Mouse (Mus musculus): Measurements from ENCODE around the gene Nprl3. TPM values are rescaled to one million over a fixed set of nuclear protein-coding genes. Genes with fewer than 3 reads are reported as not detected.

Nprl3 gene
- polyA plus RNA-seq, 1 experiment from 2014 or later: 48.2 TPM

DNA sequence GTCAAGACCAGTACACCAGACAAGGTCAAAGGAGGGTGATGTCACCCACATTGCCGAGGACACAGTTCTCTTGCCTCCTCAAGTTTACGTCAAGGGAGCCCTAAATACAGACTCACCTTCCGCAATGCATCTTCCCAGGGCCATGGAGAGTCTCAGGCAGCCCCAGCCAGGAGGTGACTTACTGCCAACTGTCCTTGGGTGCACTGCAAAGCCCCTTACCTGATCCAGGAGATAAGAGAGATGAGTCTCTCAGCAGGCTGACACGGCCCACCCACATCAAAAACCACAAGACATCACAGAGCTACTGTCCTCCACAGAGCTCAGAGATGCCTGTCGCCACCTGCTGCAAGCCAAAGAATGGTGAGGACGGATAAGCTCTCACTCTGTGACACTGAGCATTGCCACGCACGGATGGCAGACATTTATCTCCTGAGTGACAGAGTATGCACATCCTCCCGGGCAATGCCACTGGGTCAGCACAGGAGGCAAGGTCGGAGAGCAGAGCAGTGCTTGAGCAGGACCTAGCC lies 67.4 kb downstream of the Nprl3 start, which contains the start of gene Il9r:
TSS of gene Il9r (minus strand) at position 205 of the 527 bp plus-strand sequence.
- no peaks in the 10 kb centered on the region for H3K9me3 ChIP-seq
- no peak within 1 kb of the TSS for H3K4me2 ChIP-seq (replicated peaks)
- H3K9ac ChIP-seq: peak within 1 kb of the TSS; percentile 10; the same call in 1 of the 2 replicates
- peaks cover 8% of the 10 kb centered on the region; the same call in 1 of the 2 replicates for H3K4me1 ChIP-seq
- no peak within 1 kb of the TSS for H3K4me3 ChIP-seq
- H3K27me3 ChIP-seq: 0 out of 2 replicates have a peak, but pooled peaks cover 3% of the 10 kb centered on the region
- WGBS: 75% methylated on average over 10 of the region's 10 CpGs
- ATAC-seq (ENCODE audit: insufficient number of reproducible peaks, insufficient read depth, low FRiP score, low TSS enrichment): no peak
- H3K27ac ChIP-seq: no peak within 1 kb of the TSS
- H3K36me3 ChIP-seq: no peaks in the 10 kb centered on the region

GRCm38 (mm10) chr11:32199230-32199629 lies 68.3 kb downstream of the Nprl3 start:
- H3K9me3 ChIP-seq: no peaks in the 10 kb centered on the region
- H3K4me3 ChIP-seq: no peak overlapping the region
- H3K36me3 ChIP-seq: no peaks in the 10 kb centered on the region
- H3K27ac ChIP-seq: no peak overlapping the region
- 42% methylated on average over 6 of the region's 6 CpGs for WGBS
- 0 out of 2 replicates have a peak, but pooled peaks cover 3% of the 10 kb centered on the region for H3K4me1 ChIP-seq
- H3K27me3 ChIP-seq: 0 out of 2 replicates have a peak, but pooled peaks cover 3% of the 10 kb centered on the region
- no peak for ATAC-seq (ENCODE audit: insufficient number of reproducible peaks, insufficient read depth, low FRiP score, low TSS enrichment)
- no peak overlapping the region for H3K4me2 ChIP-seq (replicated peaks)
- 0 out of 2 replicates have a peak overlapping the region, but pooled peaks have one; percentile 10 for H3K9ac ChIP-seq

GRCm38 (mm10) chr11:32198256-32198955 lies 69.1 kb downstream of the Nprl3 start:
- Histone ChIP-seq H3K9me3 (no peaks in the 10 kb centered on the region), H3K27ac (no peak overlapping the region), H3K4me2 (replicated peaks) (no peak overlapping the region), H3K27me3 (0 out of 2 replicates have a peak, but pooled peaks cover 3% of the 10 kb centered on the region), H3K4me1 (0 out of 2 replicates have a peak, but pooled peaks cover 3% of the 10 kb centered on the region), H3K36me3 (no peaks in the 10 kb centered on the region), H3K9ac (no peak overlapping the region), H3K4me3 (no peak overlapping the region)
- 67% methylated on average over 14 of the region's 14 CpGs for WGBS
- ATAC-seq (ENCODE audit: insufficient number of reproducible peaks, insufficient read depth, low FRiP score, low TSS enrichment): no peak

- Histone ChIP-seq H3K4me3 (no peak overlapping the region), H3K27me3 (0 out of 2 replicates have a peak, but pooled peaks cover 3% of the 10 kb centered on the region), H3K36me3 (no peaks in the 10 kb centered on the region), H3K9me3 (no peaks in the 10 kb centered on the region), H3K4me2 (replicated peaks) (no peak overlapping the region), H3K4me1 (0 out of 2 replicates have a peak, but pooled peaks cover 3% of the 10 kb centered on the region), H3K9ac (no peak overlapping the region), H3K27ac (no peak overlapping the region)
- ATAC-seq (ENCODE audit: insufficient number of reproducible peaks, insufficient read depth, low FRiP score, low TSS enrichment): no peak
- WGBS: 50% methylated on average over 3 of the region's 3 CpGs
Measured at GRCm38 (mm10) chr11:32197766-32198165, 69.7 kb downstream of the Nprl3 start.

DNA sequence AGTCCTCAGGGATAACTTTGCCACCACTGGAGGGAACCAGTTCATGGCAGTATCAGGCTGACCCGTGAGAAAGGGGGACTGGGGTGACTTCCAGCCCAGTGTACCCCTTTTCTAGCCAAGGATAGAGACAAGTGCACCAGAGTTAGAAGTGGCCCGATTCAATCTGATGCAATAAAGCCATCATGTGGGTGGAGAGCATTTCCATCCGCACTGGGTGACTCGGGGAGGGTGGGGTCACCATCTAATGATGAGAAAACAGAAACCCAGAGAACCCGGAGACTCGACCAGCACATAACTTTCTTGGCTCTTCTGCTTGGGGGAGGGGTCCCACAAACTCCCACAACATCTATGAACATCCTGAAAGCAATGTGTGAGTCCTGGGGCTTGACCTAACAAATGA lies 70.8 kb downstream of the Nprl3 start:
- Histone ChIP-seq H3K4me1 (0 out of 2 replicates have a peak, but pooled peaks cover 3% of the 10 kb centered on the region), H3K27me3 (0 out of 2 replicates have a peak, but pooled peaks cover 3% of the 10 kb centered on the region), H3K9ac (no peak overlapping the region), H3K36me3 (no peaks in the 10 kb centered on the region), H3K4me2 (replicated peaks) (no peak overlapping the region), H3K4me3 (no peak overlapping the region), H3K9me3 (no peaks in the 10 kb centered on the region), H3K27ac (no peak overlapping the region)
- WGBS: 73% methylated on average over 6 of the region's 6 CpGs
- ATAC-seq (ENCODE audit: insufficient number of reproducible peaks, insufficient read depth, low FRiP score, low TSS enrichment): no peak

- Histone ChIP-seq H3K4me3 (no peak overlapping the region), H3K4me1 (0 out of 2 replicates have a peak, but pooled peaks cover 3% of the 10 kb centered on the region), H3K27ac (no peak overlapping the region), H3K9me3 (no peaks in the 10 kb centered on the region), H3K9ac (no peak overlapping the region), H3K27me3 (0 out of 2 replicates have a peak, but pooled peaks cover 3% of the 10 kb centered on the region), H3K4me2 (replicated peaks) (no peak overlapping the region), H3K36me3 (no peaks in the 10 kb centered on the region)
- no peak for ATAC-seq (ENCODE audit: insufficient number of reproducible peaks, insufficient read depth, low FRiP score, low TSS enrichment)
- 23% methylated on average over 11 of the region's 11 CpGs for WGBS
Measured at GRCm38 (mm10) chr11:32195867-32196540, 71.5 kb downstream of the Nprl3 start.

DNA sequence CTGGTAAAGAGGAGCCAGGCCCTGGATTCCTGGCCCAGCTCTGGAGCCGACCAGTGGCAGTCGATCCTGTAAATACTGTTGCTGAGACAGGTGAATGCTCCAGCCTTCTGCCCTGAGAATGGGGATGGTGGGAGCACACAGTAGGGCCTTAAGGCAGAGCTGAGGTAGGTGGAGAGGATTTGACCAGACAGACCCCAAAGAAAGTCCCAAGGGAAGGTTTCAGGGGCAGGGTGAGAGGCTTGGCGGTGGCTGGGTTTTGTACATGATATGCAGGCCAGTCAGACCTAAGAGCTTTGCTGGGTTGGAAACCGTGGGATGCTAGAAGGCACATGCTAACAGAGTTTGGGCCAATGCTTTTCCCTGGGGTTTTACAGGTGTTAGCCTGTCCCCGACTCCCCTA lies 72.9 kb downstream of the Nprl3 start:
- Histone ChIP-seq H3K36me3 (no peaks in the 10 kb centered on the region), H3K4me1 (0 out of 2 replicates have a peak, but pooled peaks cover 3% of the 10 kb centered on the region), H3K4me2 (replicated peaks) (no peak overlapping the region), H3K27me3 (0 out of 2 replicates have a peak, but pooled peaks cover 3% of the 10 kb centered on the region), H3K4me3 (no peak overlapping the region), H3K9ac (no peak overlapping the region), H3K9me3 (no peaks in the 10 kb centered on the region), H3K27ac (no peak overlapping the region)
- no peak for ATAC-seq (ENCODE audit: insufficient number of reproducible peaks, insufficient read depth, low FRiP score, low TSS enrichment)
- 75% methylated on average over 5 of the region's 5 CpGs for WGBS

- H3K9ac ChIP-seq: no peak overlapping the region
- 0 out of 2 replicates have a peak, but pooled peaks cover 3% of the 10 kb centered on the region for H3K27me3 ChIP-seq
- H3K4me1 ChIP-seq: 0 out of 2 replicates have a peak, but pooled peaks cover 2% of the 10 kb centered on the region
- H3K9me3 ChIP-seq: no peaks in the 10 kb centered on the region
- H3K4me3 ChIP-seq: no peak overlapping the region
- H3K4me2 ChIP-seq (replicated peaks): no peak overlapping the region
- no peaks in the 10 kb centered on the region for H3K36me3 ChIP-seq
- no peak for ATAC-seq (ENCODE audit: insufficient number of reproducible peaks, insufficient read depth, low FRiP score, low TSS enrichment)
- WGBS: 74% methylated on average over 10 of the region's 10 CpGs
- no peak overlapping the region for H3K27ac ChIP-seq
Measured at GRCm38 (mm10) chr11:32194086-32194485, 73.4 kb downstream of the Nprl3 start.

- H3K9ac ChIP-seq: no peak overlapping the region
- H3K9me3 ChIP-seq: no peaks in the 10 kb centered on the region
- H3K4me3 ChIP-seq: no peak overlapping the region
- ATAC-seq (ENCODE audit: insufficient number of reproducible peaks, insufficient read depth, low FRiP score, low TSS enrichment): no peak
- H3K27me3 ChIP-seq: 0 out of 2 replicates have a peak, but pooled peaks cover 3% of the 10 kb centered on the region
- no peak overlapping the region for H3K27ac ChIP-seq
- WGBS: 92% methylated on average over 10 of the region's 10 CpGs
- no peaks in the 10 kb centered on the region for H3K4me1 ChIP-seq
- no peaks in the 10 kb centered on the region for H3K36me3 ChIP-seq
- no peak overlapping the region for H3K4me2 ChIP-seq (replicated peaks)
Measured at GRCm38 (mm10) chr11:32193156-32193555, 74.4 kb downstream of the Nprl3 start.

DNA sequence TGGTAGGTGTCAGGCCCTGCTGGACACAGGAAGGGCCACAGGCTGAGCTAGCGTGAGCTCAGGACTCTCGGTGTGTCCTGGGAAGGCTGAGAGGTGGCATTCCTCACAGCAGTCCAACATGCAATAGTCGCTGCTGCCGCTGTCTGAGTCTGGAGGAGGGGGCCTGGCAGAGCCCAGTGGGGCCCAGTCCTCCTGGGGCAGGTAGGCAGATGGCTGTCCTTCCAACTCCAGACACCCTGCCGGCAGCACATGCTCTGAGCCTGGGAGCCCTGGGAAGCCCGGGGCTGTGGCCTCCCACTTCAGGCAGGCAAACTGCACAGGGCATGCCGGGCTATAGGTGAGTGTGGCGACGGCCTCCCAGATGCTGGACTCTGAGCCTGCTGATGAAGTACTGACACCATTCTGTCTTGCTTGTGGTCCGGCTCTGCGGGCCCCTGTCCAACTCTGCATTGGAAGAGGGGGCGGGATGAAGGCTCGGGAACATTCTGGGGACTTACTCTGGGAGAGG lies 76.8 kb downstream of the Nprl3 start:
- H3K9ac ChIP-seq: no peak overlapping the region
- H3K36me3 ChIP-seq: no peaks in the 10 kb centered on the region
- H3K27ac ChIP-seq: no peak overlapping the region
- H3K9me3 ChIP-seq: no peaks in the 10 kb centered on the region
- no peak overlapping the region for H3K4me2 ChIP-seq (replicated peaks)
- H3K4me1 ChIP-seq: no peaks in the 10 kb centered on the region
- H3K27me3 ChIP-seq: no peaks in the 10 kb centered on the region
- H3K4me3 ChIP-seq: no peak overlapping the region
- 73% methylated on average over 12 of the region's 13 CpGs for WGBS
- ATAC-seq (ENCODE audit: insufficient number of reproducible peaks, insufficient read depth, low FRiP score, low TSS enrichment): no peak

- Histone ChIP-seq H3K27ac (no peak overlapping the region), H3K9ac (no peak overlapping the region), H3K36me3 (no peaks in the 10 kb centered on the region), H3K9me3 (no peaks in the 10 kb centered on the region), H3K27me3 (no peaks in the 10 kb centered on the region), H3K4me1 (no peaks in the 10 kb centered on the region), H3K4me2 (replicated peaks) (no peak overlapping the region), H3K4me3 (no peak overlapping the region)
- 76% methylated on average over 9 of the region's 9 CpGs for WGBS
- ATAC-seq (ENCODE audit: insufficient number of reproducible peaks, insufficient read depth, low FRiP score, low TSS enrichment): no peak
Measured at GRCm38 (mm10) chr11:32190119-32190518, 77.4 kb downstream of the Nprl3 start.
